Mouse (Mus musculus) heart, postnatal 0 days (tissue): ENCODE data around the gene Gm17387.

Experiments
- CTCF ChIP-seq: IDR thresholded peaks from 2 replicates; pipeline ENCODE4 v1.5.1; 2016; ENCODE audit warnings: antibody characterized with exemption, control low read depth, low read depth
- EP300 ChIP-seq: IDR thresholded peaks from 2 replicates; pipeline ENCODE4 v1.6.1; 2016; ENCODE audit warnings: antibody characterized with exemption, low read depth

GRCm38 (mm10) chr7:140990622-140991021 lies 38.3 kb upstream of the Gm17387 start:
- TF ChIP-seq CTCF (no peak), EP300 (no peak)
